Mouse (Mus musculus): ENCODE data around the gene Klhdc8b. TPM values are rescaled to one million over a fixed set of nuclear protein-coding genes. Genes with fewer than 3 reads are reported as not detected.

The Klhdc8b gene
- polyA plus RNA-seq, 1 experiment from 2014 or later = 37.2 TPM

- Histone ChIP-seq H3K27ac (replicated peaks) (peak within 1 kb of the TSS; percentile 59), H3K36me3 (ENCODE audit: control insufficient read depth, insufficient read depth, low read length) (peaks cover 9% of the 10 kb centered on the region; the same call in 1 of the 2 replicates), H3K4me3 (ENCODE audit: low read depth, low read length) (peak within 1 kb of the TSS; percentile 48), H3K9ac (ENCODE audit: low read length) (peak within 1 kb of the TSS; percentile 81), H3K4me1 (replicated peaks; ENCODE audit: control insufficient read depth, insufficient read depth) (peaks cover 2% of the 10 kb centered on the region; the same call in 1 of the 2 replicates), H3K9me3 (ENCODE audit: control insufficient read depth, low read length) (no peaks in the 10 kb centered on the region), H3K4me2 (replicated peaks; ENCODE audit: low read depth) (peak within 1 kb of the TSS; percentile 87), H3K27me3 (ENCODE audit: control insufficient read depth, insufficient read depth, low read length) (no peaks in the 10 kb centered on the region)
- TF ChIP-seq EP300 (optimal IDR thresholded peaks at IDR 0.05) = no peak
- peak; percentile 50; the same call in 1 of the 2 replicates for ATAC-seq (ENCODE audit: low FRiP score, low TSS enrichment)
- peak; percentile 33 for DNase-seq (ENCODE audit: low spot score)
- WGBS = 5% methylated on average over 10 of the region's 10 CpGs
Measured at GRCm38 (mm10) chr9:108479721-108480351, 18.5 kb upstream of the Klhdc8b start, which contains the start of gene Lamb2. TSS of gene Lamb2 (plus strand) at chr9:108479736.

DNA sequence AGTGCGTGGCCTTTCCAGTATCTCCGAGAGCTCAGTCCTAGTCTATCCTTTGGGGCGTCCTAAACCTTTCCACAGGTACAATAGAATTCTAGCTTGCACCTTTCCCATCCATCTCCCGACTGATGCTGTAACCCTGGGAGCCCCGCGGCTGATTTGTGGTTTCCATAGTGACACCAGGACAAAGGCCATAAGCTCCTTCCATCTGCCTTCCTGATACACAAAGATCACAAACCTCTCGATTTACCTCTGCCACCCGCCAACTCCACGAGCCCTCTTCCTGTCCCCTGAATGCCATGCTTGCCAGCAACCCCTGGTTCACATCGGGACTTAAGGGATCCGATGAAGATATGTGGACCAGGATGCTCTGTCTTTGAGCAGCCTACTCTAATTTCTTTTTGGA is 17.9 kb upstream of the Klhdc8b start:
- TF ChIP-seq EP300 (optimal IDR thresholded peaks at IDR 0.05) (no peak), CTCF (IDR thresholded peaks at IDR 0.05; ENCODE audit: low read depth) (no peak)
- peak overlapping the region; percentile 39 for H3K9ac ChIP-seq (ENCODE audit: low read length)
- 31% methylated on average over 11 of the region's 11 CpGs for WGBS

DNA sequence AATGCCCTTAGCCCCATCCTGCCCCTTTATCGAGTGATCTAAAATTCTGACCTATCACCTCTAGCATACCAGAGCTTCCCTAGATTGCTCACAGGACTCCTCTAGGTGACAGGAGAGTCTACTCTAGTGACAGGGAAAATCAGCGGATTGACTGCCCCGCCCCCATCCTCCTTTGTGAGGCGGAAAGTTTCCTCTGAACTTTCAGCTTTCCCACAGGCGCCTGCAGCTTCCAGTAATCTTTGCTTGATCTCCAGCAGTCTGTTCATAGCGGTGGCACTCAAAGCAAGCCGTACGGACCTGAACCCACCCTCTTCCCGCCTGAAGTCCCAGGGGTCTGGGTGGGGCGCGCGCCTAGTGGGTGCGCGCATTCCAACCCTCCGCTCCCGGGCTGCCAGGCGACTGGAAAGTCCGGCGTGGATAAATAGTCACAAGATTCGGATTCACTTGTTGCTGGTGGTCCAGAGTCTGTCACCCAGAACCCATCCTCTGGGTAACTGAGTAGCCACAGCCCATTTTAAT is 17.3 kb upstream of the Klhdc8b start:
- peak overlapping the region; percentile 87 for H3K4me2 ChIP-seq (replicated peaks; ENCODE audit: low read depth)
- H3K36me3 ChIP-seq (ENCODE audit: control insufficient read depth, insufficient read depth, low read length) = peaks cover 6% of the 10 kb centered on the region; the same call in 1 of the 2 replicates
- TF ChIP-seq EP300 (optimal IDR thresholded peaks at IDR 0.05) = peak; percentile 28
- TF ChIP-seq CTCF (IDR thresholded peaks at IDR 0.05; ENCODE audit: low read depth) = no peak
- H3K4me1 ChIP-seq (replicated peaks; ENCODE audit: control insufficient read depth, insufficient read depth) = peaks cover 2% of the 10 kb centered on the region; the same call in 1 of the 2 replicates
- H3K27me3 ChIP-seq (ENCODE audit: control insufficient read depth, insufficient read depth, low read length) = no peaks in the 10 kb centered on the region
- peak overlapping the region; percentile 40 for H3K4me3 ChIP-seq (ENCODE audit: low read depth, low read length)
- DNase-seq (ENCODE audit: low spot score) = peak; percentile 78
- peak; percentile 67 for ATAC-seq (ENCODE audit: low FRiP score, low TSS enrichment)
- peak overlapping the region; percentile 39 for H3K9ac ChIP-seq (ENCODE audit: low read length)
- 0% methylated on average over 20 of the region's 20 CpGs for WGBS
- H3K9me3 ChIP-seq (ENCODE audit: control insufficient read depth, low read length) = no peaks in the 10 kb centered on the region
- peak overlapping the region; percentile 59 for H3K27ac ChIP-seq (replicated peaks)

More for the DNA sequence above, 17.9 kb upstream of the Klhdc8b start:
- no peaks in the 10 kb centered on the region for H3K9me3 ChIP-seq (ENCODE audit: control insufficient read depth, low read length)
- H3K4me1 ChIP-seq (replicated peaks; ENCODE audit: control insufficient read depth, insufficient read depth) = peaks cover 2% of the 10 kb centered on the region; the same call in 1 of the 2 replicates
- H3K36me3 ChIP-seq (ENCODE audit: control insufficient read depth, insufficient read depth, low read length) = peaks cover 9% of the 10 kb centered on the region; the same call in 1 of the 2 replicates
- peak overlapping the region; percentile 40 for H3K4me3 ChIP-seq (ENCODE audit: low read depth, low read length)
- peak overlapping the region; percentile 59 for H3K27ac ChIP-seq (replicated peaks)
- no peak for DNase-seq (ENCODE audit: low spot score)
- no peaks in the 10 kb centered on the region for H3K27me3 ChIP-seq (ENCODE audit: control insufficient read depth, insufficient read depth, low read length)
- no peak for ATAC-seq (ENCODE audit: low FRiP score, low TSS enrichment)
- H3K4me2 ChIP-seq (replicated peaks; ENCODE audit: low read depth) = peak overlapping the region; percentile 87

DNA sequence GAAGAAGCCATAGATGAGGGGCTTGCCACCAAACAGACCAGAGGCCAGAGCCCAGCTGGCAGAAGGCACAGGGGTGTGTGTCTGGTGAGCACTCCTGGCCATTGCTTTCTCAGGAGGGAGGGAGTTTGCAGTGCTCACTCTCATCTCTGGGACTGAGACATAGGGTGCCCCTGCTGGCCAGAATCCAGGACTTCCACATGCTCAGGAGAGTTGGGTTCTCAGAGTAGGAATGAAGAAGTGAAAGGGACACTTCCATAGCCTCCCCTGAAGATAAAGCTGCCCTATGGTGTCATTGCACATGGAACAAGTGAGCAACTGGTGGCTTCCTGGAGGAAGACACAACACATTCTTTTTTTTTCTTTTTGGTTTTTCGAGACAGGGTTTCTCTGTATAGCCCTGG is 13.1 kb upstream of the Klhdc8b start:
- Histone ChIP-seq H3K27ac (replicated peaks) (no peak overlapping the region), H3K4me2 (replicated peaks; ENCODE audit: low read depth) (no peak overlapping the region), H3K9me3 (ENCODE audit: control insufficient read depth, low read length) (no peaks in the 10 kb centered on the region), H3K36me3 (ENCODE audit: control insufficient read depth, insufficient read depth, low read length) (no peaks in the 10 kb centered on the region), H3K4me1 (replicated peaks; ENCODE audit: control insufficient read depth, insufficient read depth) (0 out of 2 replicates have a peak, but pooled peaks cover 2% of the 10 kb centered on the region), H3K4me3 (ENCODE audit: low read depth, low read length) (no peak overlapping the region), H3K9ac (ENCODE audit: low read length) (no peak overlapping the region), H3K27me3 (ENCODE audit: control insufficient read depth, insufficient read depth, low read length) (no peaks in the 10 kb centered on the region)
- no peak for DNase-seq (ENCODE audit: low spot score)
- TF ChIP-seq EP300 (optimal IDR thresholded peaks at IDR 0.05) (no peak), CTCF (IDR thresholded peaks at IDR 0.05; ENCODE audit: low read depth) (peak; percentile 31; the same call in 1 of the 2 replicates)
- no peak for ATAC-seq (ENCODE audit: low FRiP score, low TSS enrichment)
- 56% methylated on average over 1 of the region's 1 CpGs for WGBS

DNA sequence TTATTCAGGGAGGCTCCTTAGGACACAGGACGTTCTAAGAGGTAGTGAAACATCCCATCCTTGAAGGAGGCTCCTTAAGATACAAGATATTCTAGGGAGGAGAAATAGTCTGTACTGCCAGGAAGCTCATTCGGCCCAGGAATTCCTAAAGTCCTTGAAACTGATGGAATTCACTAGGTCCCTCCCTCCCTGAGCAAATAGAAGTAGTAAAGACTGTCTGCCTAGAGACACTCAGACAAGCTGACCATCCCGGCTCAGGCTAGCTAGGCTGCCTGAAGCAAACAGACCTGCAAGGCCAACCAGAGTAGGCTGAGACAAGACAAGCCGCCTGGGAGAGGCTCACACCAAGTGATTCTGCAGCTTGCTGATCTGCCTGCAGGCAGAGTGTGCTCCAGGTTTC is 8.5 kb upstream of the Klhdc8b start:
- TF ChIP-seq CTCF (IDR thresholded peaks at IDR 0.05; ENCODE audit: low read depth) = no peak
- no peak for TF ChIP-seq EP300 (optimal IDR thresholded peaks at IDR 0.05)
- Histone ChIP-seq H3K9ac (ENCODE audit: low read length) (no peak overlapping the region), H3K4me1 (replicated peaks; ENCODE audit: control insufficient read depth, insufficient read depth) (no peaks in the 10 kb centered on the region), H3K4me3 (ENCODE audit: low read depth, low read length) (no peak overlapping the region), H3K27ac (replicated peaks) (no peak overlapping the region), H3K36me3 (ENCODE audit: control insufficient read depth, insufficient read depth, low read length) (peaks cover 3% of the 10 kb centered on the region; the same call in 1 of the 2 replicates), H3K9me3 (ENCODE audit: control insufficient read depth, low read length) (no peaks in the 10 kb centered on the region), H3K4me2 (replicated peaks; ENCODE audit: low read depth) (no peak overlapping the region), H3K27me3 (ENCODE audit: control insufficient read depth, insufficient read depth, low read length) (no peaks in the 10 kb centered on the region)
- DNase-seq (ENCODE audit: low spot score) (no peak), ATAC-seq (ENCODE audit: low FRiP score, low TSS enrichment) (no peak)
- WGBS = 48% methylated on average over 4 of the region's 4 CpGs

- no peak overlapping the region for H3K27ac ChIP-seq (replicated peaks)
- WGBS = 64% methylated on average over 5 of the region's 5 CpGs
- H3K9me3 ChIP-seq (ENCODE audit: control insufficient read depth, low read length) = no peaks in the 10 kb centered on the region
- H3K4me2 ChIP-seq (replicated peaks; ENCODE audit: low read depth) = no peak overlapping the region
- H3K4me1 ChIP-seq (replicated peaks; ENCODE audit: control insufficient read depth, insufficient read depth) = no peaks in the 10 kb centered on the region
- ATAC-seq (ENCODE audit: low FRiP score, low TSS enrichment) (no peak), DNase-seq (ENCODE audit: low spot score) (no peak)
- H3K36me3 ChIP-seq (ENCODE audit: control insufficient read depth, insufficient read depth, low read length) = peaks cover 3% of the 10 kb centered on the region; the same call in 1 of the 2 replicates
- H3K9ac ChIP-seq (ENCODE audit: low read length) = no peak overlapping the region
- H3K27me3 ChIP-seq (ENCODE audit: control insufficient read depth, insufficient read depth, low read length) = no peaks in the 10 kb centered on the region
- TF ChIP-seq CTCF (IDR thresholded peaks at IDR 0.05; ENCODE audit: low read depth) (no peak), EP300 (optimal IDR thresholded peaks at IDR 0.05) (no peak)
- H3K4me3 ChIP-seq (ENCODE audit: low read depth, low read length) = no peak overlapping the region
Measured at GRCm38 (mm10) chr9:108469430-108469829, 8.0 kb upstream of the Klhdc8b start.

Data from stomach, postnatal 0 days (tissue).